ENCODE assay signal across 8 mouse cellular contexts in the genomic region with DNA sequence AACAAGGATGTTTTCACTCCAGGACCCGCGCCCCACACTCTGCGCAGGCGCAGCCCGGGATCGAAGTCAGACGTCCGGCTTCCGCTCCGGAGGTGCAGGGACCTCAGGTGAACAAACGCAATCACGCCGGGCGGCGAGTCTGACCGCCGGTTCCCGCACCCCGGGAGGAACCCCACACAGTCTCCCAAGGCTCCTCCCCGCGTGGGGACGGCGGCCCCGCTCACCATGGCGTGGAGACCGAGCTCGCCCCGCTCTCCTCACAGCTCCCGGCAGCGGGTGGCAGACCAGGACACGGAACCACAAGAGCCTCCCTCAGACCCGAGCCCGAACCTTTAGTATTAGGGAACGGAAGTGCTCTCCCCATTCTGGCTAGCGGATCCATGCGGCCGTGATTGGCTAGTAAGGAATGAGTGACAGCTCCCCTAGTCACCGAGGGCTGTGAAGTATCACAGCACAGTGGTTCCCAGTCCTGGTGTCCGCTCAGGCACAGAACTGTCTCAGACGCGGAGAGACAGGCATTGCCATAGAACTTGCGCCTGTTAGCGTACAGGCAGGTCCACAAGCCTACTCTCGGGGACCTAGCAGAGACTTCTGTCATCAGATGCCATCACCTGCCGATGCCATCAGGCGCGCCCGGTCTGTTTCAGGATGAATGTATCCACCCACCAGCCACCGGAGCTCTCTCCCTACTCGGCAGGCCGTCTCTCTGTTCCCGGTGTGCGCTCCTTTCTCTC. TPM values are rescaled to one million over a fixed set of nuclear protein-coding genes. Genes with fewer than 3 reads are reported as not detected.
DNase-seq lines count a peak whose midpoint lies in the region; ATAC-seq lines count a peak whose summit lies in the region.
"Not testable (repeated sequence)": the region's sequence is repeated elsewhere in the genome, so short reads cannot be mapped to it uniquely, and the experiment has no call there.

Zfp119a (minus strand) TSS at position 295 of the 734 bp plus-strand sequence.

- peak; percentile 68 for DNase-seq in WW6 (ENCODE audit: low read depth, low spot score)
- peak; percentile 43 to 68 for DNase-seq in cerebellum, postnatal 4 days (ENCODE audit: low spot score in 2 of 2)
- DNase-seq in gastrocnemius, adult 18-20 months (ENCODE audit: low spot score): peak; percentile 76
- peak; percentile 73 to 84 for DNase-seq in left cerebral cortex, adult 18-20 months (ENCODE audit: low spot score in 2 of 2)
- DNase-seq in right cerebral cortex, adult 2 months (ENCODE audit: low spot score in 2 of 2): peak; percentile 84 to 90
- DNase-seq in urinary bladder, postnatal 14 days (ENCODE audit: low spot score): peak; percentile 74

- peaks cover 14% of the 10 kb centered on the region for H3K4me1 ChIP-seq in hindbrain, embryonic 16.5 days (ENCODE audit: control insufficient read depth, insufficient read depth, low read depth, low read length)

- peaks cover 43% of the 10 kb centered on the region for H3K79me2 ChIP-seq in macrophage (ENCODE audit: inconsistent target)

- peak; percentile 100 for ATAC-seq in hindbrain, embryonic 16.5 days

- H3K36me3 ChIP-seq in hindbrain, embryonic 16.5 days (ENCODE audit: control insufficient read depth, insufficient read depth, low read length); macrophage (ENCODE audit: inconsistent target): not testable (repeated sequence)

- not testable (repeated sequence) for H3K27me3 ChIP-seq in hindbrain, embryonic 16.5 days (replicated peaks; ENCODE audit: control insufficient read depth, insufficient read depth, low read length)

- WGBS in hindbrain, embryonic 16.5 days: 0% methylated on average over 29 of the region's 53 CpGs
- WGBS in macrophage (ENCODE audit: missing documents): 0% methylated on average over 21 of the region's 53 CpGs

- peak within 1 kb of the TSS; percentile 70 for H3K4me2 ChIP-seq in hindbrain, embryonic 16.5 days (ENCODE audit: low read length)

- H3K27ac ChIP-seq in hindbrain, embryonic 16.5 days (ENCODE audit: low read depth, low read length): peak within 1 kb of the TSS; percentile 87
- peak within 1 kb of the TSS; percentile 60 for H3K27ac ChIP-seq in macrophage

- H3K9me3 ChIP-seq in hindbrain, embryonic 16.5 days (ENCODE audit: control insufficient read depth, low read length): not testable (repeated sequence)

- H3K4me3 ChIP-seq in hindbrain, embryonic 16.5 days (ENCODE audit: low read length): peak within 1 kb of the TSS; percentile 52
- H3K4me3 ChIP-seq in macrophage (ENCODE audit: inconsistent target): peak within 1 kb of the TSS; percentile 52

- H3K9ac ChIP-seq in hindbrain, embryonic 16.5 days (ENCODE audit: low read depth, low read length): peak within 1 kb of the TSS; percentile 70

RNA-seq across cellular contexts. Expression of gene Zfp119a, which starts in this region (rescaled TPM):
- total RNA-seq in gastrocnemius, adult 18-20 months (2021): 1 to 10 TPM; 3.8 to 4.0 TPM
- 10.5 and 12.1 TPM in 2 replicates for polyA plus RNA-seq in hindbrain, embryonic 16.5 days (2015; fragmentation: Nextera tagmentation; extraction: Ambion mirVana)
- 1 to 10 TPM; 5.5 to 6.2 TPM for total RNA-seq in left cerebral cortex, adult 18-20 months (2021)
- 10 to 100 TPM; 11.8 to 53.4 (median 20.8) TPM for total RNA-seq in macrophage (2018; cell fraction: chromatin; rRNA removed)
- 1 to 10 TPM; 2.2 to 7.7 (median 4.2) TPM for total RNA-seq in macrophage (2018; cell fraction: cytosol; rRNA removed)
- 10 to 100 TPM in 14 of 26 experiments, 1 to 10 TPM in 12; 6.4 to 22.5 (median 11.1) TPM for total RNA-seq in macrophage (2018; cell fraction: nucleus; rRNA removed)
- 3.7 to 8.0 TPM (median 5.0 TPM) in 3 replicates for polyA plus RNA-seq in macrophage (2018)

Comparison
In these comparisons a context has a peak if more than half of its experiments do, and no peak if none do; other contexts are left out.
1. Peak in every context shown above with its lines: DNase-seq, ATAC-seq, H3K4me3 ChIP-seq and H3K27ac ChIP-seq.